Mouse (Mus musculus): ENCODE measurements around the gene Tmod4. TPM values are rescaled to one million over a fixed set of nuclear protein-coding genes. Genes with fewer than 3 reads are reported as not detected.

The Tmod4 gene
- 0.29 and 95.0 TPM in 2 replicates for polyA plus RNA-seq (2012; rRNA removed; ENCODE audit: low replicate concordance)

GRCm38 (mm10) chr3:95124246-95124645 lies at the start of gene Tmod4:
Gene Tmod4, plus strand, starts transcription at chr3:95124476.

DNA sequence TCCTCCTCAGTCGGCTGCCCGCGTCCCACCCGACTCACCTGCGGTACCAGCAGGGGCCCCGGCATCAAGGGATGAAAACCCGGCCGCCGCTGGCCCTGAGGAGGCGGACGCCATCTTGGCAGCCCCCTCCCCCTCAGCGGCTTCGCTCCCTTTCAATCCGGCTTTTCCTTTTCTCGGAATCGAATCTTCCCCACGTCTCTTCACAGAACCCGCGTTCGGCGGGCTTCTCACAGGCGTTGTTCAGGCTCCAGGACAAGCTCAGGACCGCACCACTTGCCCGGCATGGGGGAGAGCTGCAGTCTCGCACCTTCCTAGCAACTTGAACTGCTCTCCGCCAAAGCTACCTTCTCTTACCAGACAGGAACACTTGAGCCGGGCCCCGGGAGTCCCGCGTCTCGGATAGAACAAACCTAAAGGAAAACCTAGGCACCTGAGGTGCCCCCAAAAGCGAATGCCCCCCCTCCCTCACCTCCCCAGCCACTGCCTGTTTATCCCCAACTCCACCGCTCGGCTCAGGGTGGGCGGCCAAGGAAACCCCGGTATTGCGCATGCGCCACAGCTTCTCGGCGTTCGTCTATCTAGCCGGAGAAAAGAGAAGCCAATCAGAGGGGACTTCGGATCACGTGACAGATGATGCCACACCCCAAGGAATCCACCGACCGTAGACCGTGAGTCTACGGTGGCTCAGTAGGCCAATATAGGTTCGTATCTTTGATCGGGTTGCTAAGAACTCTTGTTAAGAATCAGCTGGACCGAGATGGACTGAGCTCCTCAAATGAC lies 17.7 kb upstream of the Tmod4 start, which contains the start of gene Pip5k1a:
Gene Pip5k1a, minus strand, starts transcription at position 593 of the 780 bp plus-strand sequence.

DNA sequence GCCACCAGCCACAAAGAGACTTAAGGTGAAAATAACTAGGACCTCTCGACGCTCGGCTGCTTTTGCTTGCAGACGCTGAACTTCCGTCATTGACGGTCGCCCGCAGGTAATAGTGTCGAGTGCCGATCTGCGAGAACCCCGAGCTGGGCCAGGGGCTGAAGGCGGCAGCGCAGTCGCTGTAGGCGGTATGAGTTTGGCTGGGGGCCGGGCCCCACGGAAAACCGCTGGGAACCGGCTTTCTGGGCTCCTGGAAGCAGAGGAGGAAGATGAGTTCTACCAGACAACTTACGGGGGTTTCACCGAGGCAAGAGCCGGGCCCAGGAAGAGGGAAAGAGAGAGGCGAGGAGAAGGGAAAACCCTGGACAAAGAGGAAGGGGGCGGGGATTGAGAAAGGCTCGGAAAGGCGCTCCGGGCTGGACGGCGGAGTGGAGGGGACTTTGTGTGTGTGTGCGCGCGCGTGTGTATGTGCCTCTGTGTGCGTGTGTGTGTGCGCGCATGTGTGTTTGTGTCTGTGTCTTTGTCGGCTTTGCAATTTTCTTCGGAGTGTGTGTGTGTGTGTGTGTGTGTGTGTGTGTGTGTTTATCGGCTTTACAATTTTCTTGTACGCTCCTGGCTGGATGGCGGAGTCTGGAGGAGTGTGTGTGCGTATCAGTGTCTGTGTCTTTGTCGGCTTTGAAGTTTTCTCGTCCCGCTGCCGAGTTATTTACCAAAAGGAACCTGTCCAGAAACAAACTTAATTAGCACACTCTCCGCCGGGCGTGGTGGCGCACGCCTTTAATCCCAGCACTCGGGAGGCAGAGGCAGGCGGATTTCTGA lies 13.2 kb upstream of the Tmod4 start, which contains the start of gene Vps72:
Gene Vps72, plus strand, starts transcription at position 112 of the 816 bp plus-strand sequence.

DNA sequence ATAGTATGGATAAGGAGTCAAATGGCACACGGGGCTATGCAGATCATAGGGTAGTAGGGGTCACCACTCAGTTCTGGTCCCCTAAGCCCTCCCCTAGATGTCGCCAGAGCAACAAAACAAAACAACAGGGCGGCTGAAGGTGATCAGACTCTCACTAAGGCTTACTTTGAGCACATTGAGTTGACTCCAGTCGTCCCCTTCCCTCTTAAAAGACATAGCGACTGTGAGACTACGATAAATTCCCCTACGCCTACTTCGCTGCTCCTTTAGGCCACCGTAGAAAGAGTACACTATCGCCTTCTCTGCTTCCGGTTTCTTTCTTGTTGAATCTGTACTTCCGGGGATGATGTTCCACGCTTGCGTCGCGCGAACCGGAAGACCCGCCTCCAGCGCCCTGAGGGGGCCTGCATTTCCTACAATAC lies 9.4 kb downstream of the Tmod4 start, which contains the start of the genes Scnm1 and Lysmd1:
Gene Scnm1, minus strand, starts transcription at position 332 of the 422 bp plus-strand sequence.
Gene Lysmd1, plus strand, starts transcription at position 409 of the 422 bp plus-strand sequence.

DNA sequence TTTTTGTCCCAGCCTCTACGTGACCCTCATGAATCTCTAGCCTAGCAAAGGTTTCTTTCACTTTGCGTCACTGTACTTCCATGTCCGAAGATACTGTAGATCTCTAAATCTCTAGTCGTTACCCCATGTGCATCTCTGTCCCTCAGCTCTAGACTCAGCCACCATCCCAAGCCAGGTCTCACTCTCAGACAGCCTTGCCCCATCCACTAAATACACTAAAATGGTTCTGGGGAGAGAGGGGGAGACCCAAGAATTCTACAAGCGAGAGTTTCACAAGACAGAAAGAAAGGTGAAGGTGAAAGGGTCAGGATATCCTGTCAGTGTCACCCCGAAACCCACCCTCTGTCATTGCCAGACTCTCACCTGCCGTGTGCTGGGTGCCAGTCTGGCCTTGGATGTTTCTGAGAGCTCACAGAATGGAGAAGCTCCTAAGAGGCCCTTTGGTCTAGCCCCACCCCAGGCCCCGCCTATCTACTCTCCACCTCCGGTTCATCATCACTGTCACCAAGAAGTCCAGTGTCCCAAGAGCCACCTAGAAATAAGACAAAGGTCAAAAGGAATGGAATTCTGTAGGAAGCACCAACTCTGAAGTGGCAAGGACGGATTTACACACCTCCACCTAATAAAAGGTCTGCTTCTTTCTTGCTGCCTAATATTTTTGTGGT lies 17.8 kb downstream of the Tmod4 start, which contains the start of gene Tnfaip8l2:
Gene Tnfaip8l2, minus strand, starts transcription at position 409 of the 665 bp plus-strand sequence.

DNA sequence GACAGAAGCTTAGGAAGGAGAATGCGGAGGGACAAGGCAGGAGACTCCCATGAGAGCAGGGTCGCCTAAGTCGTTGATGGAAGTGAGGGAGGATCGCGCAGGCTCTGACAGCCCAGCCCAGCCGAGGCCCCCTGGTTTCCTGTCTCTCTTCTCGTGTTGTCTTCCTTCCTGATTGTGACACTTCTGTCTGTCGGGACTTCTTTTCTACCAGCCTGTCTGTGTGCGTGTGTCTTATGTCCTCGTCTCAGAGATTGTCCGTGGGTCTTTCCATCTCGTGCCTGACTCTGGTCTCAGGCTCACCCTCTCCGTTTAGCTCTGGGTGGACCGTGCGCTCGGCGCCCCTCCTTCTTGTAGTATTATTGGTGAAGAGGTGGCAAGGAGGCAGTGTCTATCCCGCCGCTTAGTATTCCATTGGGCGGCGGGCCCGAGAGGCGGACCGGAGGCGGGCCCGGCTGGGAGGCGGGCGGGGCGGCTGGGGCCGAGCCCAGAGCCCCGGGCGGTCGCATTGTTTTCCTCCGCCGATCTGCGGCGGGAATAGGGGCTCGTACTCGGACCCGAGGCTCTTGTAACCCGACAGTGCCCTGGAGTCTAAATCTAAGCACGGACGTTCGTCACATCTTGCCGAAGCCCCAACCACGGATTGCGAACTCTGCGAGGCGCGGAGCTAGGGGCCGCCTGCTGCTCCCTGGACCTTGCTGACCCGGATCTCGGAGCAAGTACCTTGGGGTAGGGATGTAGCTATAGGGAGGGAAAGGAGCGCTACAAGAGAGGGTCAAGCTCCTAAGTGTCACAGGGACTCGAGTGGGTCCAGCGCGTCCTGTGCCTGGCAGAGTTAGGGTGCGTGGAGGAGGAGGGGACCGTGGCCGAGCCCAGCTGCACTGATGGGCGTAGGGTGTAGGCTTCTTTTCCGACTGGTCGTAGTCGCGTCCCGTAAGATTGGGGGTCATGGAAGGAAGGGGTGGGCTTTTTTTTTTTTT lies 36.0 kb downstream of the Tmod4 start, which contains the start of gene Sema6c:
Gene Sema6c, plus strand, starts transcription at position 471 of the 977 bp plus-strand sequence.

Other genes with a start within 250 kb of the Tmod4 start
- 192 and 304 TPM in 2 replicates for gene Psmb4, start 237.5 kb upstream of the Tmod4 start, polyA plus RNA-seq (2012; rRNA removed; ENCODE audit: low replicate concordance)
- 96.0 and 144 TPM in 2 replicates for gene Selenbp1, start 191.4 kb upstream of the Tmod4 start, polyA plus RNA-seq (2012; rRNA removed; ENCODE audit: low replicate concordance)
- 15.1 and 25.0 TPM in 2 replicates for gene Rfx5, start 170.4 kb upstream of the Tmod4 start, polyA plus RNA-seq (2012; rRNA removed; ENCODE audit: low replicate concordance)
- 39.5 and 57.8 TPM in 2 replicates for gene Pi4kb, start 149.7 kb upstream of the Tmod4 start, polyA plus RNA-seq (2012; rRNA removed; ENCODE audit: low replicate concordance)
- gene Zfp687, start 109.0 kb upstream of the Tmod4 start, polyA plus RNA-seq (2012; rRNA removed; ENCODE audit: low replicate concordance), result 21.6 and 25.1 TPM in 2 replicates
- 120 and 164 TPM in 2 replicates for gene Psmd4, start 81.9 kb upstream of the Tmod4 start, polyA plus RNA-seq (2012; rRNA removed; ENCODE audit: low replicate concordance)
- 16.6 and 31.0 TPM in 2 replicates for gene Pip5k1a, start 17.5 kb upstream of the Tmod4 start, polyA plus RNA-seq (2012; rRNA removed; ENCODE audit: low replicate concordance)
- gene Vps72, start 13.5 kb upstream of the Tmod4 start, polyA plus RNA-seq (2012; rRNA removed; ENCODE audit: low replicate concordance), result 59.2 and 69.5 TPM in 2 replicates
- gene Scnm1, start 9.5 kb downstream of the Tmod4 start, polyA plus RNA-seq (2012; rRNA removed; ENCODE audit: low replicate concordance), result 33.2 and 59.5 TPM in 2 replicates
- gene Lysmd1, start 9.6 kb downstream of the Tmod4 start, polyA plus RNA-seq (2012; rRNA removed; ENCODE audit: low replicate concordance), result 5.5 and 9.7 TPM in 2 replicates
- gene Tnfaip8l2, start 17.9 kb downstream of the Tmod4 start, polyA plus RNA-seq (2012; rRNA removed; ENCODE audit: low replicate concordance), result 44.7 and 78.5 TPM in 2 replicates
- 36.1 and 54.1 TPM in 2 replicates for gene Sema6c, start 36.0 kb downstream of the Tmod4 start, polyA plus RNA-seq (2012; rRNA removed; ENCODE audit: low replicate concordance)
- gene Gabpb2, start 93.4 kb downstream of the Tmod4 start, polyA plus RNA-seq (2012; rRNA removed; ENCODE audit: low replicate concordance), result 10.1 and 18.0 TPM in 2 replicates
- 75.4 and 77.4 TPM in 2 replicates for gene Cdc42se1, start 104.3 kb downstream of the Tmod4 start, polyA plus RNA-seq (2012; rRNA removed; ENCODE audit: low replicate concordance)
- 15.6 and 32.3 TPM in 2 replicates for gene Mllt11, start 107.7 kb downstream of the Tmod4 start, polyA plus RNA-seq (2012; rRNA removed; ENCODE audit: low replicate concordance)
- gene Gm128, start 117.1 kb downstream of the Tmod4 start, polyA plus RNA-seq (2012; rRNA removed; ENCODE audit: low replicate concordance), result 0.38 and 0.46 TPM in 2 replicates
- 1.2 and 2.4 TPM in 2 replicates for gene Bnipl, start 126.7 kb downstream of the Tmod4 start, polyA plus RNA-seq (2012; rRNA removed; ENCODE audit: low replicate concordance)
- gene Mindy1, start 156.9 kb downstream of the Tmod4 start, polyA plus RNA-seq (2012; rRNA removed; ENCODE audit: low replicate concordance), result 96.5 and 107 TPM in 2 replicates
- gene Prune1, start 157.6 kb downstream of the Tmod4 start, polyA plus RNA-seq (2012; rRNA removed; ENCODE audit: low replicate concordance), result 14.0 and 42.8 TPM in 2 replicates
- gene Anxa9, start 182.7 kb downstream of the Tmod4 start, polyA plus RNA-seq (2012; rRNA removed; ENCODE audit: low replicate concordance), result 3.0 and 7.5 TPM in 2 replicates
- gene Cers2, start 190.3 kb downstream of the Tmod4 start, polyA plus RNA-seq (2012; rRNA removed; ENCODE audit: low replicate concordance), result 86.4 and 142 TPM in 2 replicates
- gene Setdb1, start 232.7 kb downstream of the Tmod4 start, polyA plus RNA-seq (2012; rRNA removed; ENCODE audit: low replicate concordance), result 10.2 and 20.4 TPM in 2 replicates

Data from mammary gland, adult 2 months (tissue).